Mouse (Mus musculus): ENCODE data around the gene Exph5. TPM values are rescaled to one million over a fixed set of nuclear protein-coding genes. Genes with fewer than 3 reads are reported as not detected.
A peak's percentile ranks its signal among the peaks of the same experiment; 100 is the strongest.

Gene Exph5
- polyA plus RNA-seq (2015; fragmentation: Nextera tagmentation; extraction: Ambion mirVana): 0.14 and 0.92 TPM in 2 replicates

DNA sequence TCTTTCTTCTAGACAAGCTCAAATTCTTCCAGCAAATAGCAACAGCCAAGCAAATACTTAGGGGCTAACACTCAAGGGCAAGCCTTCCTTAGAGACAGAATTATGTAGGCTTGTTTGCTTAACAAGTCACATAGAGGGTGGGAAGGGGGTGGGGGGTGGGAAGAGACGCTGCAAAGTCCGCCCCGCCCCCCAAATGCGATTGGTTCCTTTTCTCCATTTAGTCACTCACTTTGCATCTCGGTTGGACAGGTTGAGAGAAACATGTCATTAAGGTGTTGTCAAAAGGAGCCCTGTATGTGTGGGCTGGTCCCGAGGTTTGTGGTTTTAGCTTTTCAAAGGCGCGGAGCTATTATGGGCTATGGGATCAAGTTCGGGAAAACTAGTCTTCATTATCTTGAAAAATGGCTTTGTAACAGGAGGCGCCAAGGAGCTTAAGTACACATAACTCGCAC lies at the start of gene Exph5:
TSS of gene Exph5 (plus strand) at position 402 of the 452 bp plus-strand sequence.
- Histone ChIP-seq H3K27me3 (ENCODE audit: control insufficient read depth, insufficient read depth, low read length) (peaks cover 9% of the 10 kb centered on the region), H3K9ac (ENCODE audit: low read length) (peak within 1 kb of the TSS; percentile 49), H3K36me3 (ENCODE audit: control insufficient read depth, insufficient read depth) (no peaks in the 10 kb centered on the region), H3K4me1 (ENCODE audit: control insufficient read depth, insufficient read depth, low read length) (peaks cover 3% of the 10 kb centered on the region; the same call in 1 of the 2 replicates), H3K27ac (ENCODE audit: low read length) (no peak within 1 kb of the TSS), H3K4me3 (ENCODE audit: low read length) (peak within 1 kb of the TSS; percentile 52), H3K9me3 (replicated peaks; ENCODE audit: control insufficient read depth, low read length) (no peaks in the 10 kb centered on the region), H3K4me2 (ENCODE audit: low read depth, low read length) (peak within 1 kb of the TSS; percentile 82)
- no peak for ATAC-seq (replicated peaks; ENCODE audit: extremely low read depth, insufficient read depth, low FRiP score)
- under 1% methylated on average over 11 of the region's 11 CpGs for WGBS

DNA sequence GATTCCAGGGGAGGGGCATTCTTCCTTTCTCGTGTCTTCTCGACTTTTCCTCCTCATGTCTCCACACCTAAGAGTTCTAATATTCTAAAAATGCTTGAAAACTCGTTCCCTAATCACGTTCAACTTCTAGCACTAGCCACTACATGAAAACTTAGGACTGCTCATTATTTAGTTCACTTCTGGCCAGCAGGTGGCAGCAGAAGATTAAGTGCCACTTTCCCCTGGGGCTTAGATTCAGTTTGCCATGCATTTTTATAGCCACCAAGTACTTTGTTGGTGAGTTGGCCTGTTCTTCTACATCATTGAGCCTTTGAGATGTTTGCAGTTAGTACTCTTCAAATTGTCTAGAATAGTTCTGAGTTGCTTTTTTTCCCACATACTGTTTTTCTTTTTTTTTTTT lies 47.1 kb upstream of the Exph5 start:
- WGBS: 4% methylated on average over 4 of the region's 4 CpGs
- Histone ChIP-seq H3K9ac (ENCODE audit: low read length) (no peak overlapping the region), H3K4me2 (ENCODE audit: low read depth, low read length) (no peak overlapping the region), H3K9me3 (replicated peaks; ENCODE audit: control insufficient read depth, low read length) (no peaks in the 10 kb centered on the region), H3K27me3 (ENCODE audit: control insufficient read depth, insufficient read depth, low read length) (no peaks in the 10 kb centered on the region; the same call in none of the 2 replicates), H3K27ac (ENCODE audit: low read length) (no peak overlapping the region), H3K4me1 (ENCODE audit: control insufficient read depth, insufficient read depth, low read length) (peaks cover 4% of the 10 kb centered on the region; the same call in 1 of the 2 replicates), H3K36me3 (ENCODE audit: control insufficient read depth, insufficient read depth) (no peaks in the 10 kb centered on the region), H3K4me3 (ENCODE audit: low read length) (no peak overlapping the region)
- no peak for ATAC-seq (replicated peaks; ENCODE audit: extremely low read depth, insufficient read depth, low FRiP score)

DNA sequence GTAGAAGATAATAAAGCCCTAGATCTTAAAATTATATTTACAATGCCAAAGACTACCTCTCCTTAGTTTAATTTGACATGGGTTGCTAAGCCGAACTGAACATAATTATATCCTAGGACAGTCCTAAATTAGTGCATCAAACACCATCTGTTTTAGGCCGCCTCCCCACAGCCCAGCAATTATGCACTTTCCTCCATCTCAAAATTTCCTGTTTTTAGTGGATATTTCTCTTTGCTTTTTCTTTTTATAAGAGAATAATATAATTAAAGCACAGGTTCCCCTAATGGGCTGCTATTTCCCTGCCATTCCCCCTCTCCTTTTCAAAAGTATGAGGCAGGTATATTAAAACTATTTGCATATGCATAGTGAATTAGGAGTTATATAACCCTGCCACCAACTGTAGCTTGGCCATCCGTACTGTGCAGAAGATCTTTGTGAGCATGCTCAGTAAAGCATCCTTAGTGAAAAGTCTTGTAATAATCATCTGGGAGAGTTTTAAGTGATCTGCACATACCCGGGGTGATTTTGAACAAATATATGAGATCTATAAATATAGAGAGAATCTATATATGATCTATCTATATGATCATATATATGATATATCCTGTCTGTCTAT lies 44.7 kb upstream of the Exph5 start:
- H3K4me1 ChIP-seq (ENCODE audit: control insufficient read depth, insufficient read depth, low read length): peaks cover 4% of the 10 kb centered on the region; the same call in 1 of the 2 replicates
- ATAC-seq (replicated peaks; ENCODE audit: extremely low read depth, insufficient read depth, low FRiP score): no peak
- no peaks in the 10 kb centered on the region for H3K9me3 ChIP-seq (replicated peaks; ENCODE audit: control insufficient read depth, low read length)
- H3K27me3 ChIP-seq (ENCODE audit: control insufficient read depth, insufficient read depth, low read length): no peaks in the 10 kb centered on the region; the same call in 1 of the 2 replicates
- H3K36me3 ChIP-seq (ENCODE audit: control insufficient read depth, insufficient read depth): no peaks in the 10 kb centered on the region
- H3K4me2 ChIP-seq (ENCODE audit: low read depth, low read length): no peak overlapping the region
- no peak overlapping the region for H3K9ac ChIP-seq (ENCODE audit: low read length)
- WGBS: 83% methylated on average over 4 of the region's 4 CpGs
- H3K27ac ChIP-seq (ENCODE audit: low read length): no peak overlapping the region
- no peak overlapping the region for H3K4me3 ChIP-seq (ENCODE audit: low read length)

DNA sequence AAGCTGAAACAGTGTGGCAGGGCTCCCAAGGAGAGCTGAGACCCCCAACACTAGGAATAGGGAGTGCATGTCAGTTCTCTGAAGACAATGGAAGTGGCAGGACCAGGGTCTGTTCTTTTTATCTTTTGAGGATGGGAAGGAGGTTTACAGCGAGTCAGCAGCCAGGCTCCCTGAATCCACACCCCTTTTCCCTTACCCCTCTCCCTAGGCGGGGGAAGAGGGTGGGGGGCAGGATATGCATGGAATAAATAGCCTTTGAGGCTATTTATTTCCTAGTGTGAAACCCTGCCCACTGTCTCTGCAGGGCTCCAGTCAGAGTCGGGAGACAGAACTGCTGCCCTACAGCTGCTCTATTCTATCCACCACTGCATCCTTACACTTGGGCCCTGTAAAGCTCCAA lies 43.7 kb upstream of the Exph5 start:
- no peak for ATAC-seq (replicated peaks; ENCODE audit: extremely low read depth, insufficient read depth, low FRiP score)
- H3K9ac ChIP-seq (ENCODE audit: low read length): no peak overlapping the region
- WGBS: 10% methylated on average over 3 of the region's 3 CpGs

DNA sequence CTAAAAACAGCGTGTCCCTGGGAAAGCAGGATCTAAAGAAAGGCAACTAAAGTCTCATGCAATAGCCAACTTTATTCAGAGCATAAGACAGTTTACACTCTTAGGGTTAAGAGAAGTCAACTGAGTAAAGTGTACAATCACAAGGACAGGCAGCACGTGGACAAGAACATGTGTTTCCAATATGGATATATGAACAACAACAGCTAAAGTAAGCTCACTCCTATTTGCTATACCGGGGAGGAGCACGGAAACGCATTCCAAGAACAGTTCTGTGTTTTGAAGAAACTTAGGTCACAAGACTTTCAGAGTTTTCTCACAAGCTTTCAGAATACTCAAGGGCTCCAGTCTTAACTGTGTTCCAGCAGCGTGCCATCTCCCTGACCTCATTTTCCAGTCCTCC lies 43.3 kb upstream of the Exph5 start:
- Histone ChIP-seq H3K27ac (ENCODE audit: low read length) (no peak overlapping the region), H3K4me2 (ENCODE audit: low read depth, low read length) (no peak overlapping the region), H3K36me3 (ENCODE audit: control insufficient read depth, insufficient read depth) (no peaks in the 10 kb centered on the region), H3K4me1 (ENCODE audit: control insufficient read depth, insufficient read depth, low read length) (peaks cover 4% of the 10 kb centered on the region; the same call in 1 of the 2 replicates), H3K4me3 (ENCODE audit: low read length) (no peak overlapping the region), H3K27me3 (ENCODE audit: control insufficient read depth, insufficient read depth, low read length) (no peaks in the 10 kb centered on the region), H3K9me3 (replicated peaks; ENCODE audit: control insufficient read depth, low read length) (no peaks in the 10 kb centered on the region), H3K9ac (ENCODE audit: low read length) (no peak overlapping the region)
- ATAC-seq (replicated peaks; ENCODE audit: extremely low read depth, insufficient read depth, low FRiP score): no peak
- 38% methylated on average over 6 of the region's 6 CpGs for WGBS

More for the DNA sequence above, 43.7 kb upstream of the Exph5 start:
- Histone ChIP-seq H3K4me1 (ENCODE audit: control insufficient read depth, insufficient read depth, low read length) (peaks cover 4% of the 10 kb centered on the region; the same call in 1 of the 2 replicates), H3K4me2 (ENCODE audit: low read depth, low read length) (no peak overlapping the region), H3K27me3 (ENCODE audit: control insufficient read depth, insufficient read depth, low read length) (no peaks in the 10 kb centered on the region), H3K4me3 (ENCODE audit: low read length) (no peak overlapping the region), H3K27ac (ENCODE audit: low read length) (no peak overlapping the region), H3K9me3 (replicated peaks; ENCODE audit: control insufficient read depth, low read length) (no peaks in the 10 kb centered on the region), H3K36me3 (ENCODE audit: control insufficient read depth, insufficient read depth) (no peaks in the 10 kb centered on the region)

DNA sequence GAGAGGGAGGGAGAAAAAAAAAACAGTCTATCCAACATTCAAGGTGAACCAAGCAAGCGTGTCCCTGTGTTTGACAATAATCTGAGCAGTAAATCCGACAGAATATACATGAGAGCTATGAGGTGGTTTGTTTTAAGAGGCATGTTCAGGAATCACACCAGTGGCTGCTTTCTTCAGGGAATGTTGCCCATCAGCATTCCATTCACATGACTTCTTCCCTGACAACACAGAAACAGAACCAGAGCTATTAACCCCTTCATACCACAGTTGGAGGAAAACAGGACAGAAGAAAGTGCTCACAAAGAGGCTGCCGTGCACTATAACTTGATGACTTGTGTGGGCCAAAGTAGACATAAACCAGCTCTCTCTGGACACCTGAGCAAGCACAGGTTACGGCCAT lies 37.1 kb upstream of the Exph5 start:
- WGBS: 38% methylated on average over 4 of the region's 4 CpGs
- Histone ChIP-seq H3K27ac (ENCODE audit: low read length) (0 out of 2 replicates have a peak overlapping the region, but pooled peaks have one; percentile 29), H3K4me3 (ENCODE audit: low read length) (no peak overlapping the region), H3K27me3 (ENCODE audit: control insufficient read depth, insufficient read depth, low read length) (no peaks in the 10 kb centered on the region), H3K4me1 (ENCODE audit: control insufficient read depth, insufficient read depth, low read length) (peaks cover 7% of the 10 kb centered on the region), H3K4me2 (ENCODE audit: low read depth, low read length) (no peak overlapping the region), H3K9ac (ENCODE audit: low read length) (no peak overlapping the region), H3K9me3 (replicated peaks; ENCODE audit: control insufficient read depth, low read length) (no peaks in the 10 kb centered on the region), H3K36me3 (ENCODE audit: control insufficient read depth, insufficient read depth) (no peaks in the 10 kb centered on the region)
- no peak; the same call in 1 of the 2 replicates for ATAC-seq (replicated peaks; ENCODE audit: extremely low read depth, insufficient read depth, low FRiP score)

DNA sequence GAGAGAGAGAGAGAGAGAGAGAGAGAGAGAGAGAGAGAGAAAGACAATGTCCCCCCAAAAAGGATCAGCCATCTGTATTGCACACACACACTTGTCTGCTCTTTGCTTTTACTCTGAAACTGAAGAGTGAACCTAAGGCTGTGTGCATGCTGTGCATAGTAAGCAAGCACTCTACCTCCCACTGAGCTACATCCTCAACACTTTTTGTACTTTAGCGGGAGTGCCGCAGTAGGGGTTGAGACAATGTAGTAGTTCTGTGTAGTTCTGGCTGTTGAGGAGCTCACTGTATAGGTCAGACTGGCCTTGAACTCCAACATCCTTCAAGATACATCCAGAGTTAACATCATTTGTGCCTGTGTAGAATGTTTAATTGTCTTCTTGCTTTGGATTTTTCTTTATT lies 35.9 kb upstream of the Exph5 start:
- no peak overlapping the region for H3K27ac ChIP-seq (ENCODE audit: low read length)
- no peaks in the 10 kb centered on the region for H3K27me3 ChIP-seq (ENCODE audit: control insufficient read depth, insufficient read depth, low read length)
- whole genome bisulfite sequencing: 78% methylated on average over 2 of the region's 2 CpGs
- no peaks in the 10 kb centered on the region for H3K36me3 ChIP-seq (ENCODE audit: control insufficient read depth, insufficient read depth)
- H3K4me2 ChIP-seq (ENCODE audit: low read depth, low read length): no peak overlapping the region
- no peak overlapping the region for H3K4me3 ChIP-seq (ENCODE audit: low read length)
- H3K4me1 ChIP-seq (ENCODE audit: control insufficient read depth, insufficient read depth, low read length): peaks cover 7% of the 10 kb centered on the region
- no peaks in the 10 kb centered on the region for H3K9me3 ChIP-seq (replicated peaks; ENCODE audit: control insufficient read depth, low read length)
- ATAC-seq (replicated peaks; ENCODE audit: extremely low read depth, insufficient read depth, low FRiP score): no peak
- H3K9ac ChIP-seq (ENCODE audit: low read length): no peak overlapping the region

DNA sequence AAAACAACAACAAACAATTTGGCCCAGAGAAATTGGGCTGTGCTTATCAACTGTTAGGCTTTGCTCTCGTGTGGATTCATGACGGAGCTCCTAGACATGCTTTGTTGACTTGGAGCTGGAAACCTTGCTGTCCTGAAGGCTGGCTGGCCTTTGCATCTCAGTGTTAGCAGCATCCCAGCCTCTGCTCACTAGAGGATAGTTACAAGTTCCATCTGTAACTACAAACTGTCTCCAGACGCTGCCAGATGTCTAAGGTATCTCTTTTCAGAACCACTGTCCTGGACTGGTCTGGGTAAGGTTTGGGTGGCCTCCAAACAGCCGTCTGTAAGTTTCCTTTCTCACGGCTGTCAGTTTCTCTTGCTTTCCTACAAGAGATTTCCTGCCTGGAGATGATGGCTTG lies 33.4 kb upstream of the Exph5 start:
- 42% methylated on average over 5 of the region's 5 CpGs for WGBS
- Histone ChIP-seq H3K9me3 (replicated peaks; ENCODE audit: control insufficient read depth, low read length) (no peaks in the 10 kb centered on the region), H3K4me3 (ENCODE audit: low read length) (no peak overlapping the region), H3K27me3 (ENCODE audit: control insufficient read depth, insufficient read depth, low read length) (no peaks in the 10 kb centered on the region), H3K9ac (ENCODE audit: low read length) (no peak overlapping the region), H3K36me3 (ENCODE audit: control insufficient read depth, insufficient read depth) (no peaks in the 10 kb centered on the region), H3K4me2 (ENCODE audit: low read depth, low read length) (no peak overlapping the region), H3K27ac (ENCODE audit: low read length) (0 out of 2 replicates have a peak overlapping the region, but pooled peaks have one; percentile 14), H3K4me1 (ENCODE audit: control insufficient read depth, insufficient read depth, low read length) (peaks cover 14% of the 10 kb centered on the region)
- no peak for ATAC-seq (replicated peaks; ENCODE audit: extremely low read depth, insufficient read depth, low FRiP score)

DNA sequence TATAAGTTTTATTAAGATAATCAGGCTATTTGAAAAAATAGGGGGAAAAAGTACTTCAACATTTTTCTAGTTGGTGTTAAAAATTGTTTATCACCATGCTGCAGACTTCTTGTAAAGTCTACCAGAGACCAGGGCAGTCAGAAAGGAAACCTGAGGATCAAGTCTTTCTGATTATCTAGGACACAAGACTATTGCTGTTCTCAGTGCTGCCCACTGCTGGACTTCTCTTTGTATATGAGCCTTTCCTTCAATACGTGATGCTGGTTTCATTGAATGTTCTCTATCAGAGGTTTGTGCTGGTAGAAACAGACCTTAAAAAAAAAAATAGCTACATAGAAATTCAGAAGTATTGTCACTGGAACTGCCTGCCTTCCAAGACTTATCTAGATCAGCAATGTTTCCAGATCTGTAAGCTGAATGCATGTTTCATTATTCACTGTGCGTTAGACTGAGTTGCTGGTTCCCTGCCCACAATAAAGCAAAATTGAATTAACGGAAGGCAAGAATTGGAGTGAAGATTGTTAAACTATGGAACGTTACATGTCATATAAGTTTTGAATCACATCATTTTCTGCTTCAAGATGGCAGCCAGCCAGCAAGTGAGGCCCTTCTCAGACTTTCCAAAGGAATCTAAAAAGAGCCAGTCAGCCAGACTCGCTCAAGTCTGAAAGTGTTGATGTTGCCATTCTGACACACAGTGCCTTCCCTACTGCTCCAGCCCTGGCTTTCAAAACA lies 32.6 kb upstream of the Exph5 start:
- Histone ChIP-seq H3K36me3 (ENCODE audit: control insufficient read depth, insufficient read depth) (no peaks in the 10 kb centered on the region), H3K4me1 (ENCODE audit: control insufficient read depth, insufficient read depth, low read length) (peaks cover 14% of the 10 kb centered on the region), H3K9ac (ENCODE audit: low read length) (no peak overlapping the region), H3K27ac (ENCODE audit: low read length) (no peak overlapping the region), H3K4me3 (ENCODE audit: low read length) (no peak overlapping the region), H3K4me2 (ENCODE audit: low read depth, low read length) (no peak overlapping the region), H3K27me3 (ENCODE audit: control insufficient read depth, insufficient read depth, low read length) (no peaks in the 10 kb centered on the region), H3K9me3 (replicated peaks; ENCODE audit: control insufficient read depth, low read length) (no peaks in the 10 kb centered on the region)
- 62% methylated on average over 5 of the region's 5 CpGs for WGBS
- no peak for ATAC-seq (replicated peaks; ENCODE audit: extremely low read depth, insufficient read depth, low FRiP score)

Data from heart, embryonic 16.5 days (tissue).